Mouse (Mus musculus): ENCODE data around the gene Fxyd2. TPM values are rescaled to one million over a fixed set of nuclear protein-coding genes. Genes with fewer than 3 reads are reported as not detected.

The Fxyd2 gene
- 9.6 and 9.9 TPM in 2 replicates for polyA plus RNA-seq (2014; fragmentation: Nextera tagmentation; extraction: Ambion mirVana)

GRCm38 (mm10) chr9:45399434-45399833 is at the start of gene Fxyd2:
Gene Fxyd2, plus strand, starts transcription at chr9:45399669.
- Histone ChIP-seq H3K9me3 (ENCODE audit: control insufficient read depth, low read length) (no peaks in the 10 kb centered on the region), H3K27me3 (ENCODE audit: control insufficient read depth, insufficient read depth, low read length) (no peaks in the 10 kb centered on the region), H3K4me3 (ENCODE audit: low read depth, low read length) (no peak within 1 kb of the TSS), H3K27ac (ENCODE audit: low read depth, low read length) (no peak within 1 kb of the TSS), H3K4me2 (ENCODE audit: low read depth, low read length) (no peak within 1 kb of the TSS), H3K36me3 (ENCODE audit: control insufficient read depth, insufficient read depth, low read length) (0 out of 2 replicates have a peak, but pooled peaks cover 7% of the 10 kb centered on the region), H3K9ac (replicated peaks; ENCODE audit: low read depth, low read length) (no peak within 1 kb of the TSS), H3K4me1 (ENCODE audit: control insufficient read depth, insufficient read depth, low read length) (no peaks in the 10 kb centered on the region)
- ATAC-seq (ENCODE audit: low read depth) = no peak
- WGBS = 77% methylated on average over 4 of the region's 4 CpGs

GRCm38 (mm10) chr9:45349851-45350250 is 49.6 kb upstream of the Fxyd2 start:
- H3K9me3 ChIP-seq (ENCODE audit: control insufficient read depth, low read length) = no peaks in the 10 kb centered on the region
- WGBS = 28% methylated on average over 5 of the region's 5 CpGs
- no peak overlapping the region for H3K4me3 ChIP-seq (ENCODE audit: low read depth, low read length)
- no peaks in the 10 kb centered on the region for H3K27me3 ChIP-seq (ENCODE audit: control insufficient read depth, insufficient read depth, low read length)
- H3K27ac ChIP-seq (ENCODE audit: low read depth, low read length) = no peak overlapping the region
- H3K4me1 ChIP-seq (ENCODE audit: control insufficient read depth, insufficient read depth, low read length) = no peaks in the 10 kb centered on the region
- H3K36me3 ChIP-seq (ENCODE audit: control insufficient read depth, insufficient read depth, low read length) = no peaks in the 10 kb centered on the region
- H3K4me2 ChIP-seq (ENCODE audit: low read depth, low read length) = no peak overlapping the region
- no peak for ATAC-seq (ENCODE audit: low read depth)
- no peak overlapping the region for H3K9ac ChIP-seq (replicated peaks; ENCODE audit: low read depth, low read length)

- no peak overlapping the region for H3K27ac ChIP-seq (ENCODE audit: low read depth, low read length)
- no peak overlapping the region for H3K9ac ChIP-seq (replicated peaks; ENCODE audit: low read depth, low read length)
- no peak overlapping the region for H3K4me3 ChIP-seq (ENCODE audit: low read depth, low read length)
- no peak overlapping the region for H3K4me2 ChIP-seq (ENCODE audit: low read depth, low read length)
- no peaks in the 10 kb centered on the region for H3K9me3 ChIP-seq (ENCODE audit: control insufficient read depth, low read length)
- no peaks in the 10 kb centered on the region for H3K4me1 ChIP-seq (ENCODE audit: control insufficient read depth, insufficient read depth, low read length)
- H3K36me3 ChIP-seq (ENCODE audit: control insufficient read depth, insufficient read depth, low read length) = no peaks in the 10 kb centered on the region
- no peak for ATAC-seq (ENCODE audit: low read depth)
- WGBS = 81% methylated on average over 2 of the region's 2 CpGs
- H3K27me3 ChIP-seq (ENCODE audit: control insufficient read depth, insufficient read depth, low read length) = no peaks in the 10 kb centered on the region
Observed at GRCm38 (mm10) chr9:45355192-45355591, 44.3 kb upstream of the Fxyd2 start.

GRCm38 (mm10) chr9:45358356-45358755 is 41.1 kb upstream of the Fxyd2 start:
- Histone ChIP-seq H3K27ac (ENCODE audit: low read depth, low read length) (no peak overlapping the region), H3K9me3 (ENCODE audit: control insufficient read depth, low read length) (no peaks in the 10 kb centered on the region), H3K9ac (replicated peaks; ENCODE audit: low read depth, low read length) (no peak overlapping the region), H3K4me1 (ENCODE audit: control insufficient read depth, insufficient read depth, low read length) (no peaks in the 10 kb centered on the region), H3K4me2 (ENCODE audit: low read depth, low read length) (no peak overlapping the region), H3K36me3 (ENCODE audit: control insufficient read depth, insufficient read depth, low read length) (no peaks in the 10 kb centered on the region), H3K27me3 (ENCODE audit: control insufficient read depth, insufficient read depth, low read length) (no peaks in the 10 kb centered on the region), H3K4me3 (ENCODE audit: low read depth, low read length) (no peak overlapping the region)
- ATAC-seq (ENCODE audit: low read depth) = no peak
- WGBS = 54% methylated on average over 7 of the region's 7 CpGs

- no peaks in the 10 kb centered on the region for H3K9me3 ChIP-seq (ENCODE audit: control insufficient read depth, low read length)
- no peak overlapping the region for H3K27ac ChIP-seq (ENCODE audit: low read depth, low read length)
- H3K9ac ChIP-seq (replicated peaks; ENCODE audit: low read depth, low read length) = no peak overlapping the region
- no peak overlapping the region for H3K4me2 ChIP-seq (ENCODE audit: low read depth, low read length)
- no peaks in the 10 kb centered on the region for H3K36me3 ChIP-seq (ENCODE audit: control insufficient read depth, insufficient read depth, low read length)
- no peaks in the 10 kb centered on the region for H3K27me3 ChIP-seq (ENCODE audit: control insufficient read depth, insufficient read depth, low read length)
- H3K4me3 ChIP-seq (ENCODE audit: low read depth, low read length) = no peak overlapping the region
- H3K4me1 ChIP-seq (ENCODE audit: control insufficient read depth, insufficient read depth, low read length) = no peaks in the 10 kb centered on the region
- ATAC-seq (ENCODE audit: low read depth) = no peak
- WGBS = 45% methylated on average over 2 of the region's 2 CpGs
Observed at GRCm38 (mm10) chr9:45362051-45362461, 37.4 kb upstream of the Fxyd2 start.

- H3K27me3 ChIP-seq (ENCODE audit: control insufficient read depth, insufficient read depth, low read length) = no peaks in the 10 kb centered on the region
- H3K4me1 ChIP-seq (ENCODE audit: control insufficient read depth, insufficient read depth, low read length) = no peaks in the 10 kb centered on the region
- H3K36me3 ChIP-seq (ENCODE audit: control insufficient read depth, insufficient read depth, low read length) = no peaks in the 10 kb centered on the region
- H3K27ac ChIP-seq (ENCODE audit: low read depth, low read length) = no peak overlapping the region
- 56% methylated on average over 7 of the region's 7 CpGs for WGBS
- H3K4me2 ChIP-seq (ENCODE audit: low read depth, low read length) = no peak overlapping the region
- no peak overlapping the region for H3K9ac ChIP-seq (replicated peaks; ENCODE audit: low read depth, low read length)
- no peak overlapping the region for H3K4me3 ChIP-seq (ENCODE audit: low read depth, low read length)
- no peaks in the 10 kb centered on the region for H3K9me3 ChIP-seq (ENCODE audit: control insufficient read depth, low read length)
- no peak for ATAC-seq (ENCODE audit: low read depth)
Observed at GRCm38 (mm10) chr9:45363639-45364214, 35.7 kb upstream of the Fxyd2 start.

GRCm38 (mm10) chr9:45367716-45368115 is 31.8 kb upstream of the Fxyd2 start:
- Histone ChIP-seq H3K9me3 (ENCODE audit: control insufficient read depth, low read length) (no peaks in the 10 kb centered on the region), H3K4me1 (ENCODE audit: control insufficient read depth, insufficient read depth, low read length) (peaks cover 14% of the 10 kb centered on the region; the same call in 1 of the 2 replicates), H3K27ac (ENCODE audit: low read depth, low read length) (no peak overlapping the region), H3K27me3 (ENCODE audit: control insufficient read depth, insufficient read depth, low read length) (no peaks in the 10 kb centered on the region), H3K36me3 (ENCODE audit: control insufficient read depth, insufficient read depth, low read length) (no peaks in the 10 kb centered on the region), H3K9ac (replicated peaks; ENCODE audit: low read depth, low read length) (no peak overlapping the region), H3K4me3 (ENCODE audit: low read depth, low read length) (no peak overlapping the region), H3K4me2 (ENCODE audit: low read depth, low read length) (no peak overlapping the region)
- no peak for ATAC-seq (ENCODE audit: low read depth)
- 80% methylated on average over 8 of the region's 8 CpGs for WGBS

- H3K27ac ChIP-seq (ENCODE audit: low read depth, low read length) = no peak overlapping the region
- no peaks in the 10 kb centered on the region for H3K9me3 ChIP-seq (ENCODE audit: control insufficient read depth, low read length)
- H3K9ac ChIP-seq (replicated peaks; ENCODE audit: low read depth, low read length) = no peak overlapping the region
- ATAC-seq (ENCODE audit: low read depth) = no peak
- WGBS = 85% methylated on average over 5 of the region's 5 CpGs
- no peaks in the 10 kb centered on the region for H3K36me3 ChIP-seq (ENCODE audit: control insufficient read depth, insufficient read depth, low read length)
- no peak overlapping the region for H3K4me3 ChIP-seq (ENCODE audit: low read depth, low read length)
- no peak overlapping the region for H3K4me2 ChIP-seq (ENCODE audit: low read depth, low read length)
- no peaks in the 10 kb centered on the region for H3K27me3 ChIP-seq (ENCODE audit: control insufficient read depth, insufficient read depth, low read length)
- H3K4me1 ChIP-seq (ENCODE audit: control insufficient read depth, insufficient read depth, low read length) = peaks cover 14% of the 10 kb centered on the region; the same call in 1 of the 2 replicates
Observed at GRCm38 (mm10) chr9:45368341-45368901, 31.0 kb upstream of the Fxyd2 start.

- Histone ChIP-seq H3K4me3 (ENCODE audit: low read depth, low read length) (peak within 1 kb of the TSS; percentile 66), H3K27ac (ENCODE audit: low read depth, low read length) (peak within 1 kb of the TSS; percentile 83), H3K4me1 (ENCODE audit: control insufficient read depth, insufficient read depth, low read length) (peaks cover 14% of the 10 kb centered on the region; the same call in 1 of the 2 replicates), H3K4me2 (ENCODE audit: low read depth, low read length) (peak within 1 kb of the TSS; percentile 79), H3K36me3 (ENCODE audit: control insufficient read depth, insufficient read depth, low read length) (no peaks in the 10 kb centered on the region), H3K27me3 (ENCODE audit: control insufficient read depth, insufficient read depth, low read length) (no peaks in the 10 kb centered on the region), H3K9me3 (ENCODE audit: control insufficient read depth, low read length) (no peaks in the 10 kb centered on the region), H3K9ac (replicated peaks; ENCODE audit: low read depth, low read length) (peak within 1 kb of the TSS; percentile 70)
- under 1% methylated on average over 27 of the region's 28 CpGs for WGBS
- ATAC-seq (ENCODE audit: low read depth) = peak; percentile 74
Observed at GRCm38 (mm10) chr9:45370117-45370561, 29.3 kb upstream of the Fxyd2 start, which contains the start of gene Fxyd6. Gene Fxyd6, plus strand, starts transcription at chr9:45370185.
